Mouse (Mus musculus): ENCODE measurements around the gene Cpa2. TPM values are rescaled to one million over a fixed set of nuclear protein-coding genes. Genes with fewer than 3 reads are reported as not detected.
A peak's percentile ranks its signal among the peaks of the same experiment; 100 is the strongest.

The Cpa2 gene
- 8.5 and 8.7 TPM in 2 replicates for polyA plus RNA-seq (2014; fragmentation: Nextera tagmentation; extraction: Ambion mirVana)

DNA sequence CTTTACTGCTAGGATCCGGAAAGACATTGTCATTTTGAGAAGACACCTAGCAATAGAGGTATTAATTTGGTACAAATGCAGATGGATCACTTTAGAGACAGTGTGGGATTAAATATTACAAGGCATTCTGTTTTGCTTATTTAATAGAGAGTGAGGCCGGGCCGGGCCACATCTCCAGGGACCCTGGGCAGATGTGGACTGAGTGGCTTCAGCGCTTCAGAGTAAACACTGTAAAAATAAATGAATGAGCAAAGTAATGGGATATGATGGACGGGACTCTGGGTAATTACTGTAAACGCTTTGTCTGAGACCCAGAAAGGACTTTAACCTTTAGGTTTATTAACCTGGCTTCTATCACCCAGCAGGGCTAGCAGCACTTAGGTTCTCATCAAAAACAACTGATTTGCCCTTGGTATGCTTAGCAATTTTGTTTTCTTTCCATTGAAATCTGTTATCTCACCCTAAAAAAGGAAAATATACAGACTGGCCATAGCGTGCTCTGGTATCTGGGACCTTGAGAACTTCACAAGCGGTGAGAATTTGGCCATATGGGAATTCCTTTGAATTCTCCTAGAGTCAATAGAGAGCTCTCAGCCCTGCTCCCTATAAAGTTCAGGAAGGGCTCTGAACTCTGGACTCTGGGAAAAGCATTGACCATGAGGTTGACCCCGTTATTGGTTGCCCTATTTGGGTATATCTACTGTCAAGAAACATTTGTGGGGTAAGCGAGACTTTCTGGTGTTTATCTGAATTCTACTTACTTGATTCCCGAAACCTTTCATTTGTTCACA, at the start of gene Cpa2:
Cpa2 (plus strand) TSS at position 574 of the 791 bp plus-strand sequence.
- peaks cover 10% of the 10 kb centered on the region for H3K4me1 ChIP-seq (ENCODE audit: control insufficient read depth, insufficient read depth, low read length)
- H3K27me3 ChIP-seq (ENCODE audit: control insufficient read depth, insufficient read depth, low read length) = no peaks in the 10 kb centered on the region
- no peak within 1 kb of the TSS for H3K27ac ChIP-seq (replicated peaks; ENCODE audit: low read depth, low read length)
- no peak for DNase-seq
- H3K36me3 ChIP-seq (ENCODE audit: control insufficient read depth, insufficient read depth, low read length) = no peaks in the 10 kb centered on the region
- no peak within 1 kb of the TSS for H3K4me2 ChIP-seq (ENCODE audit: low read length)
- no peak for ATAC-seq (ENCODE audit: low FRiP score, low TSS enrichment)
- H3K9me3 ChIP-seq (ENCODE audit: control insufficient read depth, low read length) = no peaks in the 10 kb centered on the region
- H3K4me3 ChIP-seq (replicated peaks; ENCODE audit: low read depth, low read length) = no peak within 1 kb of the TSS
- 84% methylated on average over 11 of the region's 11 CpGs for WGBS
- no peak within 1 kb of the TSS for H3K9ac ChIP-seq (replicated peaks; ENCODE audit: low read length)

GRCm38 (mm10) chr6:30499049-30499448, 42.3 kb upstream of the Cpa2 start:
- Histone ChIP-seq H3K4me3 (replicated peaks; ENCODE audit: low read depth, low read length) (no peak overlapping the region), H3K9ac (replicated peaks; ENCODE audit: low read length) (no peak overlapping the region), H3K36me3 (ENCODE audit: control insufficient read depth, insufficient read depth, low read length) (peaks cover 41% of the 10 kb centered on the region), H3K27me3 (ENCODE audit: control insufficient read depth, insufficient read depth, low read length) (no peaks in the 10 kb centered on the region), H3K4me2 (ENCODE audit: low read length) (no peak overlapping the region), H3K4me1 (ENCODE audit: control insufficient read depth, insufficient read depth, low read length) (no peaks in the 10 kb centered on the region), H3K27ac (replicated peaks; ENCODE audit: low read depth, low read length) (no peak overlapping the region), H3K9me3 (ENCODE audit: control insufficient read depth, low read length) (no peaks in the 10 kb centered on the region)
- ATAC-seq (ENCODE audit: low FRiP score, low TSS enrichment) (no peak), DNase-seq (no peak)
- WGBS = 94% methylated on average over 3 of the region's 3 CpGs

DNA sequence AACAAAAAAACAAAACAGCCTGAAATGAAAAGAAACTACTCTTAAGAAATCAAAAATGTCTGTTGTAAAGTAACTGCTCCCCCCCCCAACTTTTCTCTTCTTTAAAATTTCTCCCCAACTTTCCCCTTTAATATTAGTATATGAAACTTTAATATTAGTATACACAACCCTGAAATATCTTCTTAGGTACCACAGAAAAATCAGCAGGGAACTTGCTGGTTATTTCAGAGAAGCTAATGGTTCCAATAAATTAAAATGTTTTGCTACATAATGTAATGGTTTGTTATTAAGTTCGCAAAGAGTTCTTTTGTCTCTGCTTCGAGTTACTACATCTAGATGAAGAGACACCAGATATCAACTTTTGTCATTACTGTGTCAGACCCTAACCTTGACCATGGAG, 32.6 kb upstream of the Cpa2 start:
- Histone ChIP-seq H3K4me1 (ENCODE audit: control insufficient read depth, insufficient read depth, low read length) (peaks cover 5% of the 10 kb centered on the region), H3K27me3 (ENCODE audit: control insufficient read depth, insufficient read depth, low read length) (no peaks in the 10 kb centered on the region), H3K9me3 (ENCODE audit: control insufficient read depth, low read length) (no peaks in the 10 kb centered on the region), H3K36me3 (ENCODE audit: control insufficient read depth, insufficient read depth, low read length) (peaks cover 15% of the 10 kb centered on the region), H3K4me3 (replicated peaks; ENCODE audit: low read depth, low read length) (peak overlapping the region; percentile 63), H3K4me2 (ENCODE audit: low read length) (peak overlapping the region; percentile 81), H3K9ac (replicated peaks; ENCODE audit: low read length) (peak overlapping the region; percentile 70), H3K27ac (replicated peaks; ENCODE audit: low read depth, low read length) (peak overlapping the region; percentile 93)
- 7% methylated on average over 2 of the region's 2 CpGs for WGBS
- DNase-seq = no peak
- no peak for ATAC-seq (ENCODE audit: low FRiP score, low TSS enrichment)

GRCm38 (mm10) chr6:30509265-30510239, 31.8 kb upstream of the Cpa2 start, which contains the start of the genes Tmem209 and Ssmem1:
Gene Tmem209 (minus strand): TSS chr6:30509783.
Gene Ssmem1 (plus strand): TSS chr6:30509849.
- Histone ChIP-seq H3K27me3 (ENCODE audit: control insufficient read depth, insufficient read depth, low read length) (no peaks in the 10 kb centered on the region), H3K36me3 (ENCODE audit: control insufficient read depth, insufficient read depth, low read length) (peaks cover 10% of the 10 kb centered on the region), H3K4me2 (ENCODE audit: low read length) (peak within 1 kb of the TSS; percentile 81), H3K4me1 (ENCODE audit: control insufficient read depth, insufficient read depth, low read length) (peaks cover 5% of the 10 kb centered on the region), H3K9ac (replicated peaks; ENCODE audit: low read length) (peak within 1 kb of the TSS; percentile 70), H3K4me3 (replicated peaks; ENCODE audit: low read depth, low read length) (peak within 1 kb of the TSS; percentile 63), H3K27ac (replicated peaks; ENCODE audit: low read depth, low read length) (peak within 1 kb of the TSS; percentile 93), H3K9me3 (ENCODE audit: control insufficient read depth, low read length) (no peaks in the 10 kb centered on the region)
- ATAC-seq (ENCODE audit: low FRiP score, low TSS enrichment) = peak; percentile 98
- DNase-seq = peak; percentile 100
- WGBS = under 1% methylated on average over 37 of the region's 37 CpGs

GRCm38 (mm10) chr6:30510291-30510690, 31.1 kb upstream of the Cpa2 start:
- Histone ChIP-seq H3K27me3 (ENCODE audit: control insufficient read depth, insufficient read depth, low read length) (no peaks in the 10 kb centered on the region), H3K4me2 (ENCODE audit: low read length) (peak overlapping the region; percentile 81), H3K9me3 (ENCODE audit: control insufficient read depth, low read length) (no peaks in the 10 kb centered on the region), H3K9ac (replicated peaks; ENCODE audit: low read length) (peak overlapping the region; percentile 34; the same call in 1 of the 2 replicates), H3K27ac (replicated peaks; ENCODE audit: low read depth, low read length) (peak overlapping the region; percentile 93), H3K4me1 (ENCODE audit: control insufficient read depth, insufficient read depth, low read length) (peaks cover 5% of the 10 kb centered on the region), H3K36me3 (ENCODE audit: control insufficient read depth, insufficient read depth, low read length) (peaks cover 5% of the 10 kb centered on the region), H3K4me3 (replicated peaks; ENCODE audit: low read depth, low read length) (peak overlapping the region; percentile 63; the same call in 1 of the 2 replicates)
- DNase-seq (no peak), ATAC-seq (ENCODE audit: low FRiP score, low TSS enrichment) (0 out of 2 replicates have a peak, but pooled peaks have one; percentile 16)
- 54% methylated on average over 5 of the region's 5 CpGs for WGBS

- Histone ChIP-seq H3K27me3 (ENCODE audit: control insufficient read depth, insufficient read depth, low read length) (no peaks in the 10 kb centered on the region), H3K4me3 (replicated peaks; ENCODE audit: low read depth, low read length) (no peak overlapping the region), H3K36me3 (ENCODE audit: control insufficient read depth, insufficient read depth, low read length) (no peaks in the 10 kb centered on the region), H3K9me3 (ENCODE audit: control insufficient read depth, low read length) (no peaks in the 10 kb centered on the region), H3K4me1 (ENCODE audit: control insufficient read depth, insufficient read depth, low read length) (peaks cover 5% of the 10 kb centered on the region), H3K9ac (replicated peaks; ENCODE audit: low read length) (no peak overlapping the region), H3K4me2 (ENCODE audit: low read length) (no peak overlapping the region), H3K27ac (replicated peaks; ENCODE audit: low read depth, low read length) (no peak overlapping the region)
- WGBS = 22% methylated on average over 9 of the region's 9 CpGs
- DNase-seq (no peak), ATAC-seq (ENCODE audit: low FRiP score, low TSS enrichment) (no peak)
Measured at GRCm38 (mm10) chr6:30514242-30514641, 27.1 kb upstream of the Cpa2 start.

DNA sequence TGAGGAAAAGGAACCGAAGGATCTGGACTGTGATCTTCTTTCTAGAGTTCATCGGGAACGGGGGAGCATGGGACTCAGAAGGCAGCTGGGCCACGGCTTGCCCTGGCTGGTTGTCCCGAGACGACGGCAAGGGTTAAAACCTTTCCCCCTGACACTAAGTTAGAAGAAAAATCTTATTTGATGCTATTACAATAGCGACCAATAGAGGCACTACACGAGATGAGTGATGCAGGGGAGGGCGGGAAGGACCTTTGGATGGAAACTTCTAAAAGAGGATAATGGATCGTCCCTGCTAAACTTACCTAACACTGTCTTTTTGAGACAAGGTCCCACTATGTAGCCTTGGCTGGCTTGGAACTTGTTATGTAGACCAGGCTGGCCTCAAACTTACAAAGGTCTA, 21.0 kb upstream of the Cpa2 start:
- Histone ChIP-seq H3K4me1 (ENCODE audit: control insufficient read depth, insufficient read depth, low read length) (no peaks in the 10 kb centered on the region), H3K4me2 (ENCODE audit: low read length) (no peak overlapping the region), H3K27me3 (ENCODE audit: control insufficient read depth, insufficient read depth, low read length) (no peaks in the 10 kb centered on the region), H3K9me3 (ENCODE audit: control insufficient read depth, low read length) (no peaks in the 10 kb centered on the region), H3K36me3 (ENCODE audit: control insufficient read depth, insufficient read depth, low read length) (no peaks in the 10 kb centered on the region), H3K9ac (replicated peaks; ENCODE audit: low read length) (no peak overlapping the region), H3K4me3 (replicated peaks; ENCODE audit: low read depth, low read length) (no peak overlapping the region), H3K27ac (replicated peaks; ENCODE audit: low read depth, low read length) (no peak overlapping the region)
- WGBS = 67% methylated on average over 11 of the region's 11 CpGs
- ATAC-seq (ENCODE audit: low FRiP score, low TSS enrichment) (no peak), DNase-seq (no peak)

GRCm38 (mm10) chr6:30525456-30526332, 15.7 kb upstream of the Cpa2 start:
- Histone ChIP-seq H3K36me3 (ENCODE audit: control insufficient read depth, insufficient read depth, low read length) (no peaks in the 10 kb centered on the region), H3K4me1 (ENCODE audit: control insufficient read depth, insufficient read depth, low read length) (peaks cover 18% of the 10 kb centered on the region), H3K4me3 (replicated peaks; ENCODE audit: low read depth, low read length) (no peak overlapping the region), H3K4me2 (ENCODE audit: low read length) (no peak overlapping the region), H3K27me3 (ENCODE audit: control insufficient read depth, insufficient read depth, low read length) (no peaks in the 10 kb centered on the region), H3K9ac (replicated peaks; ENCODE audit: low read length) (no peak overlapping the region), H3K9me3 (ENCODE audit: control insufficient read depth, low read length) (no peaks in the 10 kb centered on the region), H3K27ac (replicated peaks; ENCODE audit: low read depth, low read length) (no peak overlapping the region; the same call in 1 of the 2 replicates)
- 59% methylated on average over 7 of the region's 7 CpGs for WGBS
- DNase-seq (no peak), ATAC-seq (ENCODE audit: low FRiP score, low TSS enrichment) (no peak)

Measured in midbrain, embryonic 14.5 days (tissue).